Mouse (Mus musculus): ENCODE data around the gene Gm31571. TPM values are rescaled to one million over a fixed set of nuclear protein-coding genes. Genes with fewer than 3 reads are reported as not detected.
"Not testable (repeated sequence)": the region's sequence is repeated elsewhere in the genome, so short reads cannot be mapped to it uniquely, and the experiment has no call there.

Gene Gm31571
- not detected for total RNA-seq (2022)

DNA sequence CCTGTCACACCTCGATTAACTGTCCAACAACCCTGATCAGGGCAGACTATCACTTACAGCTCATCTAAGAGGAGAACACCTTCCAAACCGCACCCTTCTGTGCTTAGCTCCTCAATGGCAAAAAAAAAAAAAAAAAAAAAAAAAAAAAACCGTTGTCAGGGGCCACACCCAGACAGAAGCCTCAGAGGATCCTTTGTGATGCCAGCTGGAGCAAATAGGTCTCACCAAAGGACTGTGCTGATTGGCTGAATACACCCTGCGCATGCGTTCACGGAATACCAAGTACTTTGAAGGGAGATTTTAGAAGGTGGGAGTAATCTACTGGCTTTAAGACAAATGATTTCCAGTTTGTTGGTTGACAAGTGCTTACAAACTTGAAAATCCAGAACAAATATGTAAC, at the start of gene Gm31571:
Gene Gm31571, minus strand, starts transcription at position 101 of the 400 bp plus-strand sequence.
- DNase-seq (ENCODE audit: low spot score in 2 of 2) = not testable (repeated sequence)

Data from layer of hippocampus, adult 8-10 months (tissue).